Mouse (Mus musculus): Measurements from ENCODE around the gene Mrpl41.
"Not testable (repeated sequence)": the region's sequence is repeated elsewhere in the genome, so short reads cannot be mapped to it uniquely, and the experiment has no call there.

The Mrpl41 gene

DNA sequence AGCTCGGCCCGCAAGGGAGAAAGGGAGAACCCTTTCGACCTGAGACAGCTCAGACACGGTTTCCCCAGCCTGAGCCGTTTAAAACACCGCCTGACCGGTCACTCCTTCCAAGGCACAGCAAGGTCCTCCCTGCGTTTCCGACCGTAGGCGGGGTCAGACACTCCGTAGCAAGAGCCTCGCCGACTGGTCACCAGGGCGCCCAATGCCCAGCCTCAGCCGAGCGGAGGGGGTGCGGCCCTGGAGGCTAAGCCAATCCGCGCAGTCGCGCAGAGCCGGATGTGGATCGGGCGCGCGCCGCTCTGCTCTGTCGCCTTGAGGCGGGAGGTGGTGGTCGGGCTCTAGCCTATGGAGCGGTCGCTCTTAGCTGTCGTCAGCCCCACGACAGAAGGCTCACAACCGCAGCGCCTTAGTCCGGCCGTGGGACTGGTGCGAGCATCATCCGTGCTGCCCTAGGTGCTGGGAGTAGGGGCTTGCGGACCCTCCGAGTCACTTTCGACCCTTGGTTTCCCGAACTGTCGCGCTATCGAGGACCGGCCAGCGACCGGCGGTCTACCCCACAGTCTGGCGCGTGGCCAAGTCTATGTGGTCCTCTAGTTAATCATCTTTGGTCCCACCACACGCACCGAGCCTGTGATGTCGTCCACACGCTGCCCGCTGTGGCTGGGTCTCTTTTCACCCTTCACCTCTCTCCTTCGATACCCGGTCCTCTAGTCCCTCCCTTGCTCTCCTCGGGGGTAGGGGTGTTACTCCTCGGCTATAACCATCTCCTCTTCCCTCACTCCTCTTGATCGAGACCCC is at the start of gene Mrpl41:
TSS of gene Mrpl41 (minus strand) at position 193 of the 798 bp plus-strand sequence.
- DNase-seq (ENCODE audit: low spot score): peak; percentile 82

GRCm38 (mm10) chr2:25022678-25023077 is 47.8 kb upstream of the Mrpl41 start:
- no peak for DNase-seq (ENCODE audit: low spot score)

GRCm38 (mm10) chr2:25008250-25008649 is 33.4 kb upstream of the Mrpl41 start:
- no peak for DNase-seq (ENCODE audit: low spot score)

- no peak for DNase-seq (ENCODE audit: low spot score)
Measured at GRCm38 (mm10) chr2:25006767-25007166, 31.9 kb upstream of the Mrpl41 start.

GRCm38 (mm10) chr2:25003946-25004786 is 29.3 kb upstream of the Mrpl41 start:
- DNase-seq (ENCODE audit: low spot score): no peak

DNA sequence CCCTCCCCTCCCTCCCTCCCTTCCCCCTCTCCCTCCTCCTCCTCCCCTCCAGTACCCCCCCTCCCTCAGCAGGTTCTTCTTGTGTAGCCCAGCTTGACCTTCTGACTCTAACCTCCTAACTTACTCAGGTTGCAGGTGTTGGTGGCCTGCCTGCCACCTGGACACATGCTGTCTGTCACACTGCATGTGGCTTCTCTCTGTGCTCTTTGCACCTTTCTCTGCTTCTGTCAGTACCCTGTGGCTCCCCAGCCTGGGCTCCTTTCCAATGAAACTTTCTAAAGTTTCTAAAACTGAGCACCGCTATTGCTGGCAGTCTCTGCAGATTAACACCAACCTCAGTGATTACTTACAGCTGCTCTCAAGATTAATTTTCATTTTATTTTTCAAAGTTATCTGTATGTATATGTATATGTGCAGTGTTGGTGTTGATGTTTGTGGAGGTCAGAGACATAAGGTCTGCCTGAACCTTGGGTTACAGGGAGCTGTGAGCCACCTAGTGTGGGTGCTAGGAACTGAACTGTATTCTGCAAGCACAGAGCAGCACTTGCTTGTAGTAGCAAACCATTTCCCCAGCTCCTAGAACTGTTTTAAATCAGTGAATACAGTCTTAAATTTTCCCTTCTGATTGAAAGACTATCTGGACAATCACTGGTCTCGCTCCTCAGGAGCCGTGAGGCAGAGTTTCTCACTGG is 25.8 kb upstream of the Mrpl41 start:
- no peak for DNase-seq (ENCODE audit: low spot score)

- DNase-seq (ENCODE audit: low spot score): no peak
Measured at GRCm38 (mm10) chr2:24996471-24996870, 21.6 kb upstream of the Mrpl41 start.

DNA sequence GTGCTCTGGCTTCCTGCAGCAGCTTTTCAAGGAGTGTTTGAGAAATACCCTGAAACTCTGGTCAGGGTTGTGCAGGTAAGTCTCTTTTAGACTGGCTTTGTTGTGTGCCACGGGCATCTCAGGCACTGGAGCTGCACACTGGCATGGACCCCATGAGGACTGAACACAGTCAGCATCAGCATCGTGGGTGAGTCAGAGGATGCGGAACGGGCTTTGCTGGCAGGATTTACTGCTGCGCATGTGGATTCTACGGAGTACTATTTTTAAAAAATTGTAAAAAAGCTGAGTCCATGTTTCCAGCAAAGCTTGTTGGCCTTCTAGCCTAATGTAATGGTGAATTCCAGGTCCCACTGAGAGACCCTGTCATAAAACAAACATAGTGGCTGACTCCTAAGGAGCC is 20.4 kb upstream of the Mrpl41 start:
- no peak for DNase-seq (ENCODE audit: low spot score)

DNA sequence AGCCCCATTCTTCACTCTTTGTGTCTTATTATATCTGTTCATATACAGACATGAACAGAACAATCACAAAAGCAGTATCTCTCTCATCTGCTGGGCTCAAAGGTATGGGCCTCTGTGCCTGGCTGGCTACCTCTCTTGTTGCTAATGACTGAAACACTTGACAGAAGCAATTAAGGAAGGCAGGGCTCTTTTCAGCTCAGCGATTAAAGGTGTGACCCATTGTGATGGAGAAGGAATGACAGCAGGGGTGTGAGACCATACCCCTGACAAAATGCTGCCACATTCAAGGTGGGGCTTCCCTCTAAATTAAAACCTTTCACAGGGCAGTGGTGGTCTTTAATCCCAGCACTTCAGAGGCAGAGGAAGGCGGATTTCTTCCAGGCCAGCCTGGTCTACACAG is 12.9 kb upstream of the Mrpl41 start:
- DNase-seq (ENCODE audit: low spot score): no peak

- no peak for DNase-seq (ENCODE audit: low spot score)
Measured at GRCm38 (mm10) chr2:24976960-24977359, 2.1 kb upstream of the Mrpl41 start.

DNA sequence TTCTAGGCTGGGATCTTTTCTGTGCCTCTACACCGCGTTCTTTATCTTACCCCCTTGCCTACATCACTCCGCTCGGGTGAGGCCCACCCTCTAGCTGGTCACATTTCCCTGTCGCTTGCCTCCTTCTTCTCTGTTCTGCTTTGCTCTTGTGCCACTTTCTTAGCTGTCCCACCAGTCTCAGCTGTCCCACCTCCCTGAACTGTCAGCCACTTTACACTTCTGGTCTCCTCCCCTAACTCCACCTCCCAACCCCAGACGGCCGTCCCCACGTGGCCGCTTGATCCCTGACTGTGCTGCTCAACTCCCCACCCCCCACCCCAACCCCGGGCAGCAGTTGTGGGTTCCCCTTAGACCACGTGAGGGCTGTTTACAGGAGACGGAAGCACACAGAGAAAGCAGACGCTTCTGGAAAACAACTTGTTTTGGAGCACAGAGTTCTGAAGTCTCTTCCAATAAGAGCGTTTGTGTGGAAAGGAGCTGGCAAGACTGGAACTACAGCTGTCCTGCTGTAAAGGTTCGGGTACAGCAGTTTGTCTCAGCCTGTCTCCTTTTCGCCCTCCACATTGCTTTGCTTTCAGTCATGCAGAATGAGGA is 903 bp upstream of the Mrpl41 start, which contains the start of gene Pnpla7:
TSS of gene Pnpla7 (plus strand) at position 330 of the 594 bp plus-strand sequence.
- DNase-seq (ENCODE audit: low spot score): peak; percentile 36

DNA sequence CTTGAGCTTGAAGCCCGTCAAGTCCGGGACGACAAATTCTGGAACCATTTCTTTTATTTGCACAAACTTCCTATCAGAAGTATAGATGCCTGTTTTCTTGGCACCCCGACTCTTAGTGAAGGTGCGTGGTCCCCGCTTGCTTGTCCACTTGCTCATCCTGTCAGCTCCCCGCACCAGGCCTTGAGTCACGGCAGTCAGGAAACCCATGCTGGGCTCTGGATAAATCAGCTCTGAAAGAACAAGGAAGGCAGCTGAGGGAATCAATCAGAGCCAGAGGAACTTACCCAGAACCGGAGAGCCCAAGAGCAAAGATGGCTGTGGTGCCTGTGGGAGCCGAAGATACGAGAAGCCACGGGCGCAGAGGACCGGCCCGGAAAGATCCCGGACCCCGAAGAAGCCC is 446 bp downstream of the Mrpl41 start:
- DNase-seq (ENCODE audit: low spot score): not testable (repeated sequence)

DNA sequence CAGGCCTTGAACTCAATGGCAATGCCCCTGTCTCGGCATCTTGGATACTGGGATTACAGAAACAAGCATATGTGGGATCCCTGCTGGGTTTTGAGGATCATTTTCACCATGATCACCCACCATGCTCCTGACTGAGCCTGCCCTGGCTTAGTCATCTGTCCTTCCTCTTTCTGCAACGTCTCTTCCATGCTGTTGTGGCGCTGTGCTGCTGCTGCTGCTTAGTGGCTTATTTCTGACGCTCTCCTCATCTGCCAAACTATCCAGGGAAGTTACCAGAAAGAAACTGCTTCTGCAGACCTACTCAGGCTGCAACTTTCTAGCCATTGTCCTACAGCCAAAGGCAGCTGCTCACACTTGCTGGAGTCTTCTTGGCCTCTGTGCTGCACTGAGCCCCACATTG is 4.5 kb downstream of the Mrpl41 start:
- no peak for DNase-seq (ENCODE audit: low spot score)

DNA sequence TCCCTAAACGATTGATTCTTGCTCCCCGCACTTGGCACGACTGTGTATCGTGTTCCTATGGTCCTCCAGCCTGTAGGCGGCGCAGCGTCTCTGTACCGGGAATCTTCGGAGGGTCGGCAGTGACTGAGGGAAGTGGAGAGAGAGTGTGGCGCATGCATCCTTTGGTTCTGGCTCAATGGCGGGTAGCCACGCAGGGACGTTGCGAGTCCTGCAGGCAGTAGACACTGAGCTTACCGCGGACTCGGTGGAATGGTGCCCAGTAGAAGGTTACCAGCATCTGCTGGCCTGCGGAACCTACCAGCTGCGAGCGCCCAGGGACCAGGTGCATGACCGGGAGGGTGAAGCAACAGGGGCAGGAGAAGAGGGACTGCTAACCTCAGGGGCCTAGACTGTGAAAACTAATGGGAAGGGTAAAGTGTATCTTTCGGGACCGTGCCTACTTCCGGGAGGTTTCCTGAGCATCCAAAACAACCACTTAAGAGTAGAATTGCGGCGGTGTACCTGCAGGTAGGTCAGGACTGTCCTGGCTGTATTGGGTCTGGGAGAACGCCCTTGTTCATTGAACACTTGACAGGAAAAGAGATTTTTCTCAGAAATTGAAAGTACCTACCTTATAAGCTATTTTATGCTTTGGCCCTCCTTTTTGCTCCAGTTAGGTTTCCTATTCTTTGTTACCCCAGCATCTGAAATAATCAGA is 12.4 kb downstream of the Mrpl41 start, which contains the start of gene Dph7:
TSS of gene Dph7 (plus strand) at position 97 of the 697 bp plus-strand sequence.
- peak; percentile 73 for DNase-seq (ENCODE audit: low spot score)

- DNase-seq (ENCODE audit: low spot score): no peak
Measured at GRCm38 (mm10) chr2:24960910-24961309, 14.0 kb downstream of the Mrpl41 start.

DNA sequence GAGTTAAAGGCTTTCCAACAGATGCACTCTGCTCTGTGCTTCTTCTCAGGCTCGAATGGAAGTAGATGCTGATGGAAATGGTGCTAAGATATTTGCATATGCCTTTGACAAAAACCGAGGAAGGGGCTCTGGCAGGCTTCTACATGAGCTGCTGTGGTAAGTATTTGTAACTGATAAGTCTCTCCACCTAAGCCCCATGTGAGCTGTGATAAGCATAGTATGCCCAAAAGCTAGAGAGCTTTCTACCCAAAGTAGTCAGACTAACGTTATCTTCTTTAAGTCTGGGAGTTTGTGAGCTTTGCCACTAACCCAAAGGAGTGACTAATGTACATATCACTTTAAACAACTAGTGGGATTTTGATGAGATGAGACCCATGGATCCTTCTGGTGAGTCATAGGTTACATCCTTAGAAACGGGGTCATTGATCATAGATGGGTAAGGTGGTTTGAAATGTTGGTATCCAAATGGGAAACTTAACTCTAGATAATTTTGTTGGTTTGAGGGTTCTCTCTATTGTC is 22.3 kb downstream of the Mrpl41 start:
- no peak for DNase-seq (ENCODE audit: low spot score)

GRCm38 (mm10) chr2:24950189-24950535 is 24.7 kb downstream of the Mrpl41 start:
- DNase-seq (ENCODE audit: low spot score): no peak

GRCm38 (mm10) chr2:24949421-24950188 is 25.3 kb downstream of the Mrpl41 start, which contains the start of gene Zmynd19:
TSS of gene Zmynd19 (plus strand) at chr2:24949792.
- peak; percentile 81 for DNase-seq (ENCODE audit: low spot score)

DNA sequence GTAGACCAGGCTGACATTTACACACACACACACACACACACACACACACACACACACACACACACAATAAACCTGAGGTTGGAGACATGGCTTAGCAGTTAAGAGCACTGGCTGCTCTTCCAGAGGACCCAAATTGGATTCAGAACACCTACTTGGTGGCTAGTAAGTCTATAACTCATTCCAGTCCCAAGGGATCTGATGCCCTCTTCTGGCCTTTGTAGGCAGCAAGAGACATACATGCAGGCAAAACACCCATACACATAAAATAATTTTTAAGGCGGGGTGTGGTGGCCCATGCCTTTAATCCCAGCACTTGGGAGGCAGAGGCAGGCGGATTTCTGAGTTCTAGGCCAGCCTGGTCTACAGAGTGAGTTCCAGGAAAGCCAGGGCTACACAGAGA is 30.6 kb downstream of the Mrpl41 start:
- not testable (repeated sequence) for DNase-seq (ENCODE audit: low spot score)

DNA sequence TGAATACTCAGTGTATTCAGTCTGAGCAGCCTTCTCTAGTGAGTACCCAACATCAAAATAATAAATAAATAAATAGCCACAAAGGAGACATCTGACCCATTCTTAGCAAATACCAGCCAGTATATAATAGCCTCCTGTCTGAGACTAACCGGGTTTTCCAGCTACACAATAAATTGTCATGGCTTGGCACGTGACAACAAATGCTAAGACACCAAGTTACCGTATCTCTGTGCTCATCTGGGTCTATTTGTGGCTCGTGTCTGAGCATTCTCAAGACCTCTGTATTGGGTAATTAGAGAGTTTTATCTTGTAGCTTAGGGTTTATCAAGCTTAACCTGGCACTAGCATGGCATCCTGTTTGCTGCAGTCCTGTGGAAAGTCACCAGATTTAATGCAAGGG is 32.8 kb downstream of the Mrpl41 start:
- no peak for DNase-seq (ENCODE audit: low spot score)

All from layer of hippocampus, adult 9-10 months (tissue).